ENCODE assay signal across 10 mouse cellular contexts in genomic region chrX:12583261-12583660, GRCm38 (mm10).
"Had no signal": no experiment of that assay in that cellular context is flagged by ENCODE, and none has a peak within 500 bp of the region (broad histone marks: within the 10 kb centered on the region; RNA-seq: fewer than 3 reads in every experiment).

No protein-coding gene starts in this region.

- ATAC-seq: liver, postnatal 0 days; lung, postnatal 0 days; midbrain, embryonic 13.5 days; midbrain, embryonic 15.5 days had no signal

- DNase-seq: liver; liver, embryonic 13.5 days; liver, postnatal 0 days; lung, adult 2 months; lung, postnatal 14 days; lung, postnatal 36 days; right cerebral cortex, postnatal 14 days had no signal
